Mouse (Mus musculus): ENCODE results near the gene Senp5.
"Not testable (repeated sequence)": the region's sequence is repeated elsewhere in the genome, so short reads cannot be mapped to it uniquely, and the experiment has no call there.

Gene Senp5

GRCm38 (mm10) chr16:32002509-32003477 is at the start of gene Senp5:
TSS of gene Senp5 (minus strand) at chr16:32003287.
- DNase-seq (ENCODE audit: low spot score in 2 of 2) = peak; percentile 90 to 91

GRCm38 (mm10) chr16:32042367-32042766 is 39.3 kb upstream of the Senp5 start:
- no peak for DNase-seq (ENCODE audit: low spot score in 2 of 2)

- no peak for DNase-seq (ENCODE audit: low spot score in 2 of 2)
Measured at GRCm38 (mm10) chr16:32019678-32020077, 16.6 kb upstream of the Senp5 start.

GRCm38 (mm10) chr16:32010330-32010729 is 7.2 kb upstream of the Senp5 start:
- no peak for DNase-seq (ENCODE audit: low spot score in 2 of 2)

GRCm38 (mm10) chr16:32009913-32010312 is 6.8 kb upstream of the Senp5 start:
- no peak for DNase-seq (ENCODE audit: low spot score in 2 of 2)

- no peak for DNase-seq (ENCODE audit: low spot score in 2 of 2)
Measured at GRCm38 (mm10) chr16:32008529-32009293, 5.6 kb upstream of the Senp5 start.

- no peak for DNase-seq (ENCODE audit: low spot score in 2 of 2)
Measured at GRCm38 (mm10) chr16:32004731-32005130, 1.6 kb upstream of the Senp5 start.

GRCm38 (mm10) chr16:31996371-31996770 is 6.7 kb downstream of the Senp5 start:
- no peak for DNase-seq (ENCODE audit: low spot score in 2 of 2)

GRCm38 (mm10) chr16:31993946-31994345 is 9.1 kb downstream of the Senp5 start:
- no peak for DNase-seq (ENCODE audit: low spot score in 2 of 2)

GRCm38 (mm10) chr16:31993195-31993594 is 9.9 kb downstream of the Senp5 start:
- no peak for DNase-seq (ENCODE audit: low spot score in 2 of 2)

GRCm38 (mm10) chr16:31992039-31992438 is 11.0 kb downstream of the Senp5 start:
- no peak for DNase-seq (ENCODE audit: low spot score in 2 of 2)

GRCm38 (mm10) chr16:31980946-31981345 is 22.1 kb downstream of the Senp5 start:
- DNase-seq (ENCODE audit: low spot score in 2 of 2) = no peak

- DNase-seq (ENCODE audit: low spot score in 2 of 2) = no peak
Measured at GRCm38 (mm10) chr16:31979501-31979900, 23.6 kb downstream of the Senp5 start.

- no peak for DNase-seq (ENCODE audit: low spot score in 2 of 2)
Measured at GRCm38 (mm10) chr16:31975258-31975657, 27.8 kb downstream of the Senp5 start.

- no peak for DNase-seq (ENCODE audit: low spot score in 2 of 2)
Measured at GRCm38 (mm10) chr16:31963224-31963623, 39.9 kb downstream of the Senp5 start.

GRCm38 (mm10) chr16:31948345-31948774 is 54.7 kb downstream of the Senp5 start, which contains the start of the genes 0610012G03Rik and Ncbp2:
TSS of gene 0610012G03Rik (minus strand) at chr16:31948494.
TSS of gene Ncbp2 (plus strand) at chr16:31948513.
- DNase-seq (ENCODE audit: low spot score in 2 of 2) = peak; percentile 90 to 93

- DNase-seq (ENCODE audit: low spot score in 2 of 2) = no peak
Measured at GRCm38 (mm10) chr16:31947901-31948316, 55.2 kb downstream of the Senp5 start.

- no peak for DNase-seq (ENCODE audit: low spot score in 2 of 2)
Measured at GRCm38 (mm10) chr16:31947333-31947732, 55.8 kb downstream of the Senp5 start.

- not testable (repeated sequence) for DNase-seq (ENCODE audit: low spot score in 2 of 2)
Measured at GRCm38 (mm10) chr16:31945986-31946385, 57.1 kb downstream of the Senp5 start.

- no peak for DNase-seq (ENCODE audit: low spot score in 2 of 2)
Measured at GRCm38 (mm10) chr16:31945372-31945771, 57.7 kb downstream of the Senp5 start.

GRCm38 (mm10) chr16:31944698-31945255 is 58.3 kb downstream of the Senp5 start:
- DNase-seq (ENCODE audit: low spot score in 2 of 2) = no peak

- DNase-seq (ENCODE audit: low spot score in 2 of 2) = peak in 1 of 2 experiments; percentile 63
Measured at GRCm38 (mm10) chr16:31943980-31944379, 59.1 kb downstream of the Senp5 start.
